Mouse (Mus musculus): Measurements from ENCODE around the gene Krt75. TPM values are rescaled to one million over a fixed set of nuclear protein-coding genes. Genes with fewer than 3 reads are reported as not detected.

The Krt75 gene
- 0.21 and 0.27 TPM in 2 replicates for polyA plus RNA-seq (2015; fragmentation: Nextera tagmentation; extraction: Ambion mirVana)

GRCm38 (mm10) chr15:101573796-101574345 lies at the start of gene Krt75:
Gene Krt75, minus strand, starts transcription at chr15:101573904.
- no peak for DNase-seq (ENCODE audit: low spot score)

- DNase-seq (ENCODE audit: low spot score), result no peak
These were observed 25.4 kb upstream of the Krt75 start for GRCm38 (mm10) chr15:101599123-101599522.

DNA sequence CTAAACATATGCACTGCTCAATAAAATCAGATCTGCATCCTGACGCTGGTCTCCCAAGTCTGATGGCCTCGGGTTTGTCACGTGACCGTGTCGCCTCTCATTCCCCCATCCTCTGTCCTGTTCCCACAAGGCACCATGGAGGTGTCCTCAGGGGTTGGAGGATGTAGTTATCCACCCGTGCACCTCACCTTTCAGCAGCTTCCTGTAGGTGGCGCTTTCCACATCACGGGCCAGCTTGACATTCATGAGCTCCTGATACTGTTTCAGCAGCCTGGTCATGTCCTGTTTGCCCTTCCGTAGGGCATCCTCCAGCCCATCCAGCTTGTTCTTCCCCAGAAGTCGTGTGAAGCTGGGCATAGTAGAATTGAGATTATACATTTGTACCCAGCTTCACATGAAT lies 14.5 kb upstream of the Krt75 start:
- no peak for DNase-seq (ENCODE audit: low spot score)

GRCm38 (mm10) chr15:101584456-101584855 lies 10.8 kb upstream of the Krt75 start:
- no peak for DNase-seq (ENCODE audit: low spot score)

- no peak for DNase-seq (ENCODE audit: low spot score)
These were observed 9.7 kb upstream of the Krt75 start for GRCm38 (mm10) chr15:101583211-101583965.

GRCm38 (mm10) chr15:101581701-101582100 lies 8.0 kb upstream of the Krt75 start:
- DNase-seq (ENCODE audit: low spot score), result no peak

DNA sequence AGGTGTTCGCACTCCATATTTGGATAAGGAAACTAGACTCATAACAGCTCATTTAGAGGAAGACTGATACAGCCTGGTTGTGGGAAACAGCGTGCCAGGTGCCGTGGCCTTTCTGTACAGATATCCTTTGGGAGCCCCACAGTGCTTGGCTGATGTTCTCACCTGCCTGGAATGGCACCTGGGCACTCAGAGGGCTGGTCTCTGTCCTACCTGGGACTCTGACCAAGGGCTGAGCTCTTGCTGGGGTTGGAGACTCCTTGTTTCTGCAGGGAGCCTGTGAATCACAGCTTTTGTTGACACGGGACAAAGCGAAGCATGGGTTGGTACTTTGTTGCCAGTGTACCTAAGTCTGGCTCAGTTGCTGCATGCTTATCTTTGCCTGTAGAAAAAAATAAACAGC lies 1.8 kb upstream of the Krt75 start:
- DNase-seq (ENCODE audit: low spot score), result no peak

- no peak for DNase-seq (ENCODE audit: low spot score)
These were observed 5.9 kb downstream of the Krt75 start for GRCm38 (mm10) chr15:101567780-101568179.

GRCm38 (mm10) chr15:101562850-101563249 lies 10.9 kb downstream of the Krt75 start, which contains the start of gene Krt90:
Gene Krt90, minus strand, starts transcription at chr15:101562950.
- no peak for DNase-seq (ENCODE audit: low spot score)

DNA sequence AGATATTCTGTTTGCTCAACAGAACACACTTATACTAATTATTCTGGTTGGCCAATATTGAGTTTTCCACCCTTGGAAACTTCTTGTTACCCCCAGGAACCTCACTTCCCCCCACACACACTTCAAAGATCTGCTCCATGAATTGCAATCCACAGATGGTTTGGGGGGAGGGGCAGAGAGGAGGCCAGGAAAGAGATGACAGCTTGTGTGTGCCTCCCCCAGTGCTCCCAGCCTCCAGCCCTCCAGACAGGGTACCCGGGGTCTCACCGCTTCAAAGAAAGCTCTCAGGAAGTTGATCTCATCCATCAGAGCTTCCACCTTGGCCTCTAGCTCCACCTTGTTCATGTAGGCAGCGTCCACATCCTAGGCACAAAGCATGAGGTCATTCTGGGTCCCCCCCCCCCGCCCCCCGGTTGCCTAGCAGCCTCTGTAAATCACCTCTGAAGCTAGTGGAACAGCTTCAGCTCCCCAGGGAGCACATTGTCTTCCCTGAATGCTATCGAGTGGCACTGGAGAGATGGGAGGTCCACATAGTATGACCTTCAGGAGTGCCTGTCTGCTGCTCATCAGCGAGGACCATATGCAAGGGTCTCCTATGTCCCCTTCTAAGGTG lies 15.6 kb downstream of the Krt75 start:
- DNase-seq (ENCODE audit: low spot score), result no peak

DNA sequence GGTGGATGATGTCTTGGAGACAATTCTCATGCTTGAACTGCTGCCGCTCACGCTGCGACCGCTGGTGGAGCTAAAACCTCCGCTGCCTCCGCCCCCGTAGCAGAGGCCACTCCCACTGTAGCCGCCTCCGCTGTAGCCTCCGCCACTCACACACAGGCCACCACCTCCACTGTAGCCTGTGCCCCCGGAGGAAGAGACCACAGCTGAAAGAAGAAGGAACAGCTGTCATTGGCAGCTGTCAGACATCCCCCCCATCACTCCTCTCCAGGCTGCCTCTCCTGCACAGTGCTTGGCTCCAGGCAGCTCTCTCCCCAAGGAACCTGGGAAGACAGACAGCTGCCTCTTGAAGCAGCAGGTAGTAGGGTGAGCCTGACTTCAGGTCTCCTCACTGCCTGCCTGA lies 20.5 kb downstream of the Krt75 start:
- peak; percentile 53 for DNase-seq (ENCODE audit: low spot score)

DNA sequence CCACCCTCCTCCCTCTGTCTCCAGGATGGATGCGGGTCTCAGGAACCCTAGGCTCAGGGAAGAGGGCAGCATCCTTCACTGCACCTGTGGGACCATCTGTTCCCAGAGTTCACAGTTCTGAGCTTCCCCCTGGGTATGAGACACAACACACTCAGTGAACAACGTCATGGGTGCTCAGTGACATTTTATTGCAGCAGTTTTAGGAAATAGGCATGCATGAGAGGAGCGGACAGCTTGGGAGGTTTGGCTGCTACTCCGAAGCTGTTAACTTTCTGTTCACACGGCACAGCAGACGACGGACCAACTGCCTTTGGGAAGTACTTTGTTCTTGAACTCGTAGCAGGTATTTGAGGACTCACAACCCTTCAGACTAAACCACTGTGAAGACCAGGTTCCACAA lies 21.5 kb downstream of the Krt75 start:
- no peak for DNase-seq (ENCODE audit: low spot score)

DNA sequence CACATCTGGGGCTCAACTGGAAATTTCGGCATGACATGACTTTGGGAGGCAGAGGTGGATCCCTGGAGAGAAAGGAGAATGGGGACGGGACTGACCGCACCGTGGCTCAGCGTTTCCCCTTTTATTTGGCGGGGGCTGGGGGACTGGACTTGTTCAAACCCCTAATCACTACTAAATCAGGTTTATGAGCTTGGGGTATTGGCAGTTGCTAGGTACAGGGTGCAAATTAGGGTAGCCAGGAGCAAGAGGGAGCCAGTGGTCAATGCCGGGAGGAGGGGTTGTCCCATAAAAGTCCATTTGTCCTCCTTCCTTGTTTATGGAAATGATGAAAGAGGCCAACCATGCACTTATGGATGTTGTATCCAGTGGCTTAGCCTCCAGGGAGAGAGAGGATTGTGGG lies 23.1 kb downstream of the Krt75 start, which contains the start of gene Krt82:
Gene Krt82 (minus strand): TSS at position 101 of the 400 bp plus-strand sequence.
- no peak for DNase-seq (ENCODE audit: low spot score)

DNA sequence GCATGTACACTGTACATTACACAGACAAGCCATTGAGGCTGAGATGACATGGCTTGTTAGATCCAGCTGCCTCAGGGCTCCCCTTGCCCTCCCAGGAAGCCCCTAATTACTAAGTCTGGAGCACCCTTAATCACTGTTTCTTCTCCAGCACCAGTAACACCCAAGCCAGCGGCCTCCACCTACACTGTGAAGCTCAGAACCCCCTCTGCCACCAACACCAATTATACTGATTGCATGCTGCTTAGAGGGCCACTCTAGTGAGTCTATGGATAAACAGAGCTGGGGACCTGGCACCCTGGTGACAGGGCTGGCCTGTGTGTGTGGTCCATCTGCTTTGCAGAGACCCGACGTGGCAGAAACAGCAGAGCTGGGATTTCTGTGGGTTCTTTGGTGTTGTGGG lies 29.2 kb downstream of the Krt75 start:
- DNase-seq (ENCODE audit: low spot score), result no peak

DNA sequence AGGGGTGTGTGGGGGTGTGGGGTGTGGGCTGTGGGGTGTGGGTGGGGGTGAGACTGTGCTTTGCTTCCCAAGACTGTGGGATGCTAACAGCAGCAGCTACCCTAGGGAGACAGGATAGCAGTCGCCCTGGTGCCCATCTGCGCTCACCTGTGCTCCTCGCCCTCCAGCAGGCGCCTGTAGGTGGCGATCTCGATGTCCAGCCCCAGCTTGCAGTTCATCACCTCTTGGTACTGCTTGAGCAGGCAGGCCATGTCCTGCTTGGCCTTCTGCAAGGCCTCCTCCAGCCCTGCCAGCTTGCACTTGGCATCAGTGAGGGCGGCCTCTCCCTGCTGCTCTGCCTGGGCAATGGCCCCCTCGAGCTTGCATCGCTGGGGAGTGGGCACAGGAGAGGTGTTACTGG lies 31.2 kb downstream of the Krt75 start:
- no peak for DNase-seq (ENCODE audit: low spot score)

DNA sequence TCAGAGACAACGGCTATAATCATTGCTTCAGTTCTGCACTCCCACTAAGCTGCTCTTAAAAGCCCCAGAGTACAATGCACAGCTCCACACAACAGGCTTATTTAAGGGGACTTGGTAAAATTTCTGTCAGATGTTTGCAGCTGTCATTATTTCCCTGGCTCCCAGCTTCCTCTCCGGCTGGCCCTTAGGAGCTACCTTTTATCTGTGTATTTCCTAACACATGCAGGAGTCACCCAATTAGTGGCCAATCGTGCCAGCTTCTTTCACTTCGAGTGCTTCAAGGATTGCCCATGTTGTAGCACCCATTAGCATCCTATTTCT lies 35.2 kb downstream of the Krt75 start:
- no peak for DNase-seq (ENCODE audit: low spot score)

GRCm38 (mm10) chr15:101537864-101538579 lies 35.7 kb downstream of the Krt75 start:
- no peak for DNase-seq (ENCODE audit: low spot score)

DNA sequence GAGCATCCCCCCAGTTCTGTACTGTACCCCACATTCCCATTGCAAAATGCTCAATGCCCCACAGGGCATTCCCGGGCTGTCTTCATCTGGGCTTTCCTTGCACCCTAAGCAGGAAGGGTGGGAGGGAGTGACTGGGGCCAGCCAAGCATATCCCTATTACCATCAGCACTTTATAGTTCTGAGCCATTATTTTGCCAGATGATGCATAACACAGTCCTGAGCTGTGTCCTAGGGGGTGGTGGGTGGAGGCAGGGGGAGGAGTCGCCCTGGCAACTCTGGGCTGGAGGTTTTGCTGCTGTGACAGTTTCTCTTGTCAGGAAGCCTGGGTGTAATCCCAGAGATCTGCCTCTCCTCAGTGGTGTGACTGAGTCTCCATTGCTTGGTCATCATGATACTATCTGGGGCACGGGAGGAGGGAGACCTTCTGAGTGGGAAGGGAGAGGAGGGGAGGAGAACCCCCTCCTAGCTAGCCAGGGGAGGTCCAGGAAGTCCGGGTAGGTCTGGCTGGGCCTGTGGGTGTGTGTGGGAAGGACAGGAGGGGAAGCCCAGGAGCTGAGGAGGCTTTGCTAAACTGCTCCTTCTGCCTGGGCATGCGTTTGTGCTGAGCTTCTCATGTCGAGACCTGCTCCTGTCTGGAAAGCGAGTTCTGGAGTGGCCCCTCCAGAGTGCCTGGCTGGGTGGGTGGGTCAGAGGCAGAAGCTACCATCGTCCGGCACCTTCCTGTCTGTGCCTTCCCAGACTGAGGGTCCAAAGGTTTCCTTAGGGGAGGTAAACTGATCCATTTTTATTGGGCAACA lies 37.5 kb downstream of the Krt75 start:
- no peak for DNase-seq (ENCODE audit: low spot score)

- DNase-seq (ENCODE audit: low spot score), result no peak
These were observed 41.0 kb downstream of the Krt75 start, which contains the start of gene Krt84 for GRCm38 (mm10) chr15:101532720-101533119. Gene Krt84, minus strand, starts transcription at chr15:101532820.

DNA sequence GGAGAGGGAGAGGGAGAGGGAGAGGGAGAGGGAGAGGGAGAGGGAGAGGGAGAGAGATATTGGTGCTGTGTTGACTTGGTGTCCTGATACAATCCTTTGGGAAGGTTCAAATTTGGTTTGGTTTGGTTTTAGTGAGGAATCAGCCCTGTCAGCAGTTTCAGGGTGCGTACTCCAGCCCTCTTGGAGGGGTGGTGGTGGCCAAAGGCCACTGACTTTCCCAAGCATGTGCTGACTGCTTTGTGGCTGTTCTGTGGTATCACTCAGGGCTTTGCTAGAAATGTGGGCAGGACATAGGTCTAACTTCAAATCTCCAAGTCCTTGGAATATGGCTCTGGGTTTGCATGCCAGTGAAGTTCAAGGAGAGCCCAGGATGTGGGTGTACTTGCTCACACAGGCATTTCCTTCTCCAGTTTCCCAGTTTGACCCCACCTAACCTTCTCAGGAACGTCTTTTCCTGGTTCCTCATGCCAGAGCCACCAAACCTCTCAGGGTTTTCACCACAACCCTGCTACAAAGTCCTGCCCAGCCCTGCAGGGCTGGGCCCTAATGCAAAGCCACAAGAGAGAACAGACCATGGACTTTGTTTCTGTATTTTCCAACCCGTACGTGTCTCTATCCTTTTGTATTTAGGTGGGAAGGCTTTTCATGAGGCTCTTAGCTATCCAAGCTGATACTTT lies 51.0 kb downstream of the Krt75 start:
- DNase-seq (ENCODE audit: low spot score), result no peak

DNA sequence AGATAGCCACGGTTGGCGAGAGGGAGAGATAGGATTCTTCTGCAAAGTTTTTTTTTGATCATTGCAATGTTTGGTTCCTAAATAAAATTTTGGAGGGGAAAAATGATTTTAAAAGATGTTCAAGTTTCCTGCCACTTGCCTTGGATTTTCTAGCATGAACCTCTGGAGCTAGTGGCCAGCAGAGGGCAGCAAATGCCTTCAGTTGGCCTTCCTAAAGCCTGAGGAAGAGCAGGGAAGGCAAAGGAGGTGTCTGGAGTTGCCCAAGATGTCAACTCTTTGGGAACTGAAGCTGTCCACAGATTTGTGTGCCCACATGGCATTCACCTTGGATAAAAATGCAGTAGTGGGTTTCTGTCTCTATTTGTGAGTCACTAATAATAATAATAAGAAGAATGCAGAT lies 53.9 kb downstream of the Krt75 start:
- DNase-seq (ENCODE audit: low spot score), result peak; percentile 43
